In the genomic region with DNA sequence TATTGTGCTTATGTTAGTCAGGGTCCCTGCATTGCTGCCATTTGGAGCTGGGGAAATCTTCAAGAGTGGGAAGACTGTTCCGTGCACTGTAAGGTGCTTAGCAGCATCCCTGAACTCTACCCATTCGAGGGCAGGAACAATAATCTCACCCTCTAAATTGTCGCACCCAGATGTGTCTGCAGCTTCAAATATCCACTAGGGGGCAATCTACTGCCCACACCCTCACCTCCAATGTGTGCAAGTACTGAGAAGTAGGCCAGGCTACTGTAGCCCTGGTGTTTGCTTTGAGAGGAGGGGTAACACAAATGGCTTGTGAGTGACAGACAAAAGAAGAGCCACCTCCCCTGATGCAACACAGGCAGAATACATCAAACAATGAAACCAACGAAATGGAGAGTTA, we compare ENCODE assay signal across 11 mouse cellular contexts.
DNase-seq lines count a peak whose midpoint lies in the region; ATAC-seq and TF ChIP-seq lines count a peak whose summit lies in the region.
"Had no signal": no experiment of that assay in that cellular context is flagged by ENCODE, and none has a peak within 500 bp of the region (broad histone marks: within the 10 kb centered on the region; RNA-seq: fewer than 3 reads in every experiment).

No protein-coding gene starts in this region.

- H3K27ac ChIP-seq in forebrain, embryonic 14.5 days (ENCODE audit: low read depth, low read length), result no peak overlapping the region
- H3K27ac ChIP-seq in forebrain, embryonic 11.5 days (ENCODE audit: low read depth, low read length), result no peak overlapping the region
- H3K27ac ChIP-seq: embryonic facial prominence, embryonic 13.5 days; kidney, embryonic 15.5 days had no signal

- TF ChIP-seq POLR2A in lung, adult 2 months (IDR thresholded peaks at IDR 0.05; ENCODE audit: borderline replicate concordance, extremely low read depth, low read depth, low read length), result no peak

- no peak overlapping the region for H3K9ac ChIP-seq in forebrain, embryonic 14.5 days (ENCODE audit: low read length)
- no peak overlapping the region for H3K9ac ChIP-seq in forebrain, embryonic 11.5 days (ENCODE audit: low read length)
- H3K9ac ChIP-seq: embryonic facial prominence, embryonic 13.5 days; kidney, embryonic 15.5 days had no signal

- peak; percentile 30; the same call in 1 of the 2 replicates for TF ChIP-seq CTCF in lung, adult 2 months (IDR thresholded peaks at IDR 0.05; ENCODE audit: insufficient read depth, low read length)

- no peak overlapping the region for H3K4me2 ChIP-seq in forebrain, embryonic 14.5 days (ENCODE audit: low read length)
- H3K4me2 ChIP-seq in forebrain, embryonic 11.5 days (ENCODE audit: low read depth, low read length, severe bottlenecking), result no peak overlapping the region
- H3K4me2 ChIP-seq: embryonic facial prominence, embryonic 13.5 days; kidney, embryonic 15.5 days had no signal

- no peaks in the 10 kb centered on the region for H3K36me3 ChIP-seq in forebrain, embryonic 14.5 days (ENCODE audit: control insufficient read depth, insufficient read depth, low read length)
- no peaks in the 10 kb centered on the region for H3K36me3 ChIP-seq in forebrain, embryonic 11.5 days (ENCODE audit: control insufficient read depth, insufficient read depth, low read length)
- H3K36me3 ChIP-seq: embryonic facial prominence, embryonic 13.5 days; kidney, embryonic 15.5 days had no signal

- H3K9me3 ChIP-seq in forebrain, embryonic 14.5 days (replicated peaks; ENCODE audit: control insufficient read depth, low read length), result no peaks in the 10 kb centered on the region
- no peaks in the 10 kb centered on the region for H3K9me3 ChIP-seq in forebrain, embryonic 11.5 days (ENCODE audit: control insufficient read depth, low read length)
- H3K9me3 ChIP-seq: embryonic facial prominence, embryonic 13.5 days; kidney, embryonic 15.5 days had no signal

- WGBS in forebrain, embryonic 14.5 days, result 68% methylated on average over 4 of the region's 4 CpGs
- 57% methylated on average over 4 of the region's 4 CpGs for WGBS in forebrain, embryonic 11.5 days
- 78% methylated on average over 4 of the region's 4 CpGs for WGBS in lung, adult 2 months

- H3K27me3 ChIP-seq in forebrain, embryonic 14.5 days (replicated peaks; ENCODE audit: control insufficient read depth, insufficient read depth, low read length), result no peaks in the 10 kb centered on the region
- no peaks in the 10 kb centered on the region for H3K27me3 ChIP-seq in forebrain, embryonic 11.5 days (ENCODE audit: control insufficient read depth, insufficient read depth, low read length)
- H3K27me3 ChIP-seq: kidney, embryonic 15.5 days had no signal

- H3K4me3 ChIP-seq in forebrain, embryonic 14.5 days (ENCODE audit: low read depth, low read length), result no peak overlapping the region
- H3K4me3 ChIP-seq in forebrain, embryonic 11.5 days (ENCODE audit: low read depth, low read length), result no peak overlapping the region
- H3K4me3 ChIP-seq in lung, adult 2 months (replicated peaks; ENCODE audit: extremely low read depth, low read depth, low read length), result no peak overlapping the region
- H3K4me3 ChIP-seq: embryonic facial prominence, embryonic 13.5 days; kidney, embryonic 15.5 days had no signal

- no peak for ATAC-seq in forebrain, embryonic 14.5 days
- ATAC-seq in forebrain, embryonic 11.5 days (replicated peaks; ENCODE audit: low FRiP score), result no peak

- DNase-seq in forebrain, embryonic 14.5 days (ENCODE audit: low spot score), result peak; percentile 7
- no peak for DNase-seq in forebrain, embryonic 11.5 days (ENCODE audit: low spot score)
- no peak for DNase-seq in lung, adult 2 months
- no peak for DNase-seq in lung, postnatal 4 days
- peak; percentile 43 for DNase-seq in NIH3T3 (ENCODE audit: low read depth)
- peak; percentile 20 for DNase-seq in naive thymus-derived CD4-positive, alpha-beta T cell, adult 2 months (ENCODE audit: low read depth)
- DNase-seq in spleen, postnatal 10 days (ENCODE audit: low spot score in 2 of 2), result no peak
- DNase-seq in spleen, adult 12 weeks (ENCODE audit: low spot score), result no peak
- DNase-seq: spleen, adult 18-20 months had no signal

- no peaks in the 10 kb centered on the region for H3K4me1 ChIP-seq in forebrain, embryonic 14.5 days (ENCODE audit: control insufficient read depth, insufficient read depth, low read length)
- H3K4me1 ChIP-seq in forebrain, embryonic 11.5 days (replicated peaks; ENCODE audit: control insufficient read depth, insufficient read depth, low read length), result no peaks in the 10 kb centered on the region
- H3K4me1 ChIP-seq in lung, adult 2 months (ENCODE audit: control insufficient read depth, insufficient read depth, low read length), result no peaks in the 10 kb centered on the region
- H3K4me1 ChIP-seq: embryonic facial prominence, embryonic 13.5 days; kidney, embryonic 15.5 days had no signal

Comparison
In these comparisons a context has a peak if more than half of its experiments do, and no peak if none do; other contexts are left out.
1. DNase-seq: peak in forebrain, embryonic 14.5 days (single experiment), NIH3T3 (single experiment) and naive thymus-derived CD4-positive, alpha-beta T cell, adult 2 months (single experiment); none in forebrain, embryonic 11.5 days (single experiment), lung, adult 2 months (single experiment), lung, postnatal 4 days (0 of 2), spleen, postnatal 10 days (0 of 2) and spleen, adult 12 weeks (single experiment).